Mouse (Mus musculus) embryonic facial prominence, embryonic 15.5 days (tissue): ENCODE results near the gene Ankmy2. TPM values are rescaled to one million over a fixed set of nuclear protein-coding genes. Genes with fewer than 3 reads are reported as not detected.

Experiments
- polyA plus RNA-seq: library from polyadenylated mRNA; unstranded; fragments of >200 nt; fragmentation: Nextera tagmentation; extraction: Ambion mirVana; gene quantifications from 2 replicates; pipeline ENCODE4 v1.2.1, GENCODE M21; 2015

Gene Ankmy2
- polyA plus RNA-seq, 1 experiment from 2014 or later = 34.8 TPM

Other genes with a start within 250 kb of the Ankmy2 start
- gene Agr3, start 231.5 kb upstream of the Ankmy2 start, polyA plus RNA-seq = 3.6 and 5.9 TPM in 2 replicates
- gene Agr2, start 164.2 kb upstream of the Ankmy2 start, polyA plus RNA-seq = 8.9 and 13.8 TPM in 2 replicates
- 55.7 and 66.5 TPM in 2 replicates for gene Tspan13, start 114.6 kb upstream of the Ankmy2 start, polyA plus RNA-seq
- 164 and 177 TPM in 2 replicates for gene Bzw2, start 966 bp downstream of the Ankmy2 start, polyA plus RNA-seq
- gene Lrrc72, start 96.3 kb downstream of the Ankmy2 start, polyA plus RNA-seq = 0.18 TPM in 1 of 2 replicates, not detected in the other
- gene Sostdc1, start 157.0 kb downstream of the Ankmy2 start, polyA plus RNA-seq = 220 and 230 TPM in 2 replicates
- 13.3 and 15.8 TPM in 2 replicates for gene Ispd, start 224.3 kb downstream of the Ankmy2 start, polyA plus RNA-seq
- gene D630036H23Rik, start 225.1 kb downstream of the Ankmy2 start, polyA plus RNA-seq = 2.8 and 3.1 TPM in 2 replicates